Mouse (Mus musculus): ENCODE measurements around the gene Pde4b.

The Pde4b gene

DNA sequence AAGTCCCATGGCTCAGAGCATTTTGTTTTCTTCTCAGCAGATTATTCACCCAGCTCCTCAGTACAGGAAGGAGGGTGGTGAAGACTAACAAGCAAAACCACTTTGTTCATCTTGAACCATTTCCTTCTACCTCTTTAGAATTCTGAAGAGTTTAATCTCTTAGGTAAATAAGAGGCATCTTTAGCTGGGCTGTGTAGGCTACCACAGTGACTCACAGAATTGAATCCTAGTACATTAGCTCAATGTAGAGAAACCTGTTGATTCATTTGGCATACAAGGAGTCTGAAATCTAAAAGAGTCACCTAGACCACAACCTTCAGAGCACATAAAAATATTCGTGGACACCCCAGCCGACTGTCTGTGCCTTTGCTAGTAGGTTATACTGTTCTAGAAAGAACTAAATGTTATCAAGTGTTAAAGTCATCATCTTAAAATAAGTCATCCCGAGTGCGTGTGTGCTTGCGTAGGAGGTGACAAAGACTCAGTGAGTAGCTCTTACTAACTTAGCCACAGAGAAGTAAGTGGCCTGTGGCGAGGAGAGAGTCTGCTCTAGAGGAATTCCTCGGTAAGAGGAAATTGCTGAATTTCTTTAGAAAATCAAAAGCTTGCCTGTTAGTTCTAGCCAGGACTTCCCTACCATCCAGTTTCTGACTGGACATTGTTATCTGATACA lies 520.5 kb downstream of the Pde4b start:
- no peak for DNase-seq (ENCODE audit: low spot score in 2 of 2)

DNA sequence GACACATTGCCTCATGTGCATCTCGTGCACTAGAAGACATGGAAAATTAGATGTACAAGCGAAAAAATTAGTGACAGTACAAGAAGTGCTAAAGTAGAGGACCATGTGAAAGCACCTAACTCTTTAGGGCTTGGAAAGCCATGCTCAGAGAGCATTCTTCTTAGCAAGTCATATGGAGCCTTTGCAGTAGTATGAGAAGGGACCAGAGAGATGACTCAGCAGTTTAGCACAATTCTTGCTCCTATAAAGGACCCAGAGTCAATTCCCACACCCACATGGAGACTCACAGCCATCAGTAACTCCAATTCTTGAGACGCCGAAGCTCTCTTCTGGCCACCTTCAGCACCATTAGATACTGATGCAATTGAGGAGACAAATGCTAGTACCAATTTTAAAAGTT lies 525.3 kb downstream of the Pde4b start:
- DNase-seq (ENCODE audit: low spot score in 2 of 2): no peak

DNA sequence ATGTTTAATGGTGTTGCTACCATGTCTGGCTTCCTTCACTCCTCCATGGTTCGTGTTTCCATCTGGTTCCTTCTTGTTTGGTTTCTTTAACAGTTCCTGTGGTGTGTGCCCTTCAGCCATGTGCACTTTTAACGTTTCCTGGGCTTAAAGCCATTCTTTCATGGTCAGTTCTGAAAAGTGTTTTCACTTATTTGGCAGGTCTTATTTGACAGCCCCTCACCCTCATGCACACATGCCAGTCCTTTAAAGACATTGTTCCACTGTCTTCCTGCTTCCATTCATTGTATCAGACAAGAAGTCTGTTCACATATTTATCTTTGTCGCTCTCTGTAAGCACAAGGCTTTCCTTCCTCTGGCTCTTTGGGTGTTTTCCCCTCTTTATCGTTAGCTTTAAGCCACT lies 530.4 kb downstream of the Pde4b start:
- no peak for DNase-seq (ENCODE audit: low spot score in 2 of 2)

DNA sequence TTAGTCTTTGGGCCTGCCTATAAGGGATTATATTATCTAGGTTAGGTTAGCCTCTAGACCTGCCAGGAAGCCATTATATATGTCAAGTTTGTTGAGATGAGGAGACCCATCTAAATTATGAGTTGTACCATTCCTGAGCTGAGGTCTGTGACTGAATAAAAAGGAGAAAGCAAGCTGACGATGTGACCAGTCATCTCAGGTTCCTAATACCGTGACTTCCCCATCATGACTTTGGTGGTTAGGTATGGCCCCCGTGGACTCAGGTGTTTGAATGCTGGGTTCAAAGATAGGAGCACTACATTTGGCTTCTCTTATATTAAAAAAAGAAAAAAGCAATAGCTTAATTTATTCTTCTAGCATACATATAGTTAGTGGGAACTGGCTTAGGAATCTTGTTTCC lies 531.3 kb downstream of the Pde4b start:
- no peak for DNase-seq (ENCODE audit: low spot score in 2 of 2)

DNA sequence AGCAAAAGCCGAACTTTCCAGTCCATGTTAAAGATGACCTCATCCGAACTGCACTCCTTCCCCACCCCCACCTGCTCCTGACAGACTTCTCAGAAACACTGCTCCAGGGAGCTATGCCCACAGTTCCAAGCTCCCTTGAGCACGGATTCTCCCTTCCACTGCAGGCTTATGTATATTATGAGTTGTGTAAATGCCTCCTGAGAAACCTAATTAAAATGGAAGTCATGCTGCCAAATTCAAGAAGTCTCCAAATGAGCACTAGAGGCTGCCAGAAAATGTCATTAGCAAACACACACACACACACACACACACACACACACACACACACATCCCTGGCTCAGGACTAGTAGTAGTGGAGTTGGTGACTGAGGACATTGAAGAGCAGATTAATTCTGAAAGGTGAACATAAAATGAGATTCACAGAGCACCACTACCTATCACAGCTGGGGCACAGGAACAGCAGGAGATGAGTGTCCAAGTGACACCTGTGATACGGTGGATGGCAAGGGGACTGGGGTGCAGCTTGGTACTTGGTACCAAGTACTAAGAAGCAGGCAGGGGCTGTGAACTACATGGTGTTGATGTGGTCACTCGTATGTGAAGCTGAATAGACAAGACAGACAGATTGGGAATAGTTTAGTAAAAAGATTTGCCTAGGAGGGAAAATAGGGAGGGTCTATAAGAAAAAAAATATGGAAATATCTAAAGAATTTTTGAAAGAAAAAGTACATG lies 533.0 kb downstream of the Pde4b start:
- DNase-seq (ENCODE audit: low spot score in 2 of 2): no peak

DNA sequence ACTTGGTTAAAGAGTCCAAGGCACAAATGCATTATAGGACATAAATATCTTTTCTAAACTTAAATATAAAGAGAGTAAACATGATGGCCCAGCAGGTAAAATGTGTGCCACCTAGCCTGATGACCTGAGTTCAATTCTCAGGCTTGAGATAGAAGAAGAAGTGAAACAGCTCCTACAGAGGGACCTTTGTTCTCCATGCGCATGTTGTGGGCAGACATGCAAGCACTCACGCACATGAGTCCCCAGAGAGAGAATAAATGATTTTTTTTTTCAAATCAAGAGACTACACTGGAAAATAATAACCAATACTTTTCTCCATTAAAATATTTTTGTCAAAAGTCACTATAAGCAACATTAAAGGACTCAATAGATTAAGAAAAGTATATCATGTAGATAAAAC lies 533.8 kb downstream of the Pde4b start:
- DNase-seq (ENCODE audit: low spot score in 2 of 2): no peak

DNA sequence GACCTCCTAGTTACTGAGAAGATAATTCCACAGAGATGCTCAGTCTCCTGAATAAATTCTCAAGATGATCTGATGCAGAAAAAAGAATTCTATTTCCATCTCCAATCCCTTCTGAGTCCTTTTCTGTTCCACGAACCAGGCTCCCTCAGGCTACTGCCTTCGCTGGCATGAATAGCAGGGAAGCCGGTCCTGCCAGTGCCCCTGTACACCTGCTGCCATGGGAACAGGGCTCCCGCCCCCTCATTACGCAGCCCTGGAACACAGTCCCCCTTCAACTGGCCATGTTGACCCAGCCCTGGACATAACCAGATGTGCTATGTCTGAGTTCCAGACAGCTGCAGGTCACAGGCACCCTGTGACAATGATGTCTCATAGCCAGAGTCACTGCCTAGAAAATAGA lies 535.6 kb downstream of the Pde4b start:
- DNase-seq (ENCODE audit: low spot score in 2 of 2): no peak

DNA sequence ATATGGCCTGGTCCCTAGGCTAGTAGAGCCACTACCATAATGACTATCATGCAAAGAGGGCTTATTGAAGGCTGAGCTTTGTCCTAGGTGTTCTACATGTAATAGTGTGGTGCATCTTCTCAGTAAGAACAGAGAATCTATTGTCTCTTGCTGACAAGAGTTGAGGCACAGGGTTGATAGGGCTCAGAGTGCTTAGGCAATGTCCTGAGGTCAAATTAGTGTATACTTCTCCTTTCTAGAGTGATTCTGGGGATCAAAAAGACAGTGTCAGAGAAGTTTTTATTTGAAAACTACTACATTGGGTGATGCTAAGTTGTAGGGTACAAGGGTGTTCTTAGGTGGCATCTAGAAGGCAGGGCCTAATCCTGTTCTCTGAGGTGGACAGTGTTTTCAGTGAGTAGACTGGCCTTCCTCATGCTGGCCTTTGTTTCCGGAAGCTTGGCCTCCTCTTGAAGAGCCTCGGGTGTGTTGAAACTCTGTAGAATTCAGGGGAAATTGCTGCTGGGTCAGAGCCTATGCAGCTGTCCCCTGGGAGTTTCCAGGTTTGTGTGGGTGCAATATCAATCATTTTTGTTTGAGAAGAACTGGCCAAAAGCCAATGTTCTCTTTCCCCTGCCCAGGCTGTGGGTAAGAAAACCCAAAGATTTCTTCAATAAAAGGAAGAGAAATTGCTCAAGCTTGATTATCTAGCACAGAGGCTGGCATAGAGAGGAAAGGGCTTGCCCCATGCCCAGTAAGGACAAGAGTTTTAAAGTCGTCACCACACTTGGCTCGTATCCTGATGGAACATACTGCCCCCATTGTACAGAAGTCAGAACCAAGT lies 536.7 kb downstream of the Pde4b start:
- no peak for DNase-seq (ENCODE audit: low spot score in 2 of 2)

DNA sequence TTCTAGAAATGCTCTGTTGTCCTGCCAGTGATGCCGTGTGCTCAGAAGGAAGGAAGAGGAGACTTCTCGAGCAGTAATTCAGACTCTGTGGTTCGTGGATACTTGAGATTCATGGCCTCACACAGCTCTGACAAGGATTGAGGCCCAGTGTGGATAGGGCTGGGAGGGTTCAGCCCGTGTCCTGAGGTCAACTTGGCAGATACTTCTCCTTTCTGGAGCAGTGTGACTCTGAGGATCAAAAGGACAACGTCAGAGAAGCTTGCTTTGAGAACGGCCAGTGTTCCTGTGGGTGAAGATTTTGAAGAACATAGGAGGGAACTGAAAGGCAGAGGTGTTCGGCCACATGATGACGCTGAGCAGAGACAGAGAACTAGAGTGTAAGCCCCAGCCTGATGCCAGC lies 537.6 kb downstream of the Pde4b start:
- no peak for DNase-seq (ENCODE audit: low spot score in 2 of 2)

DNA sequence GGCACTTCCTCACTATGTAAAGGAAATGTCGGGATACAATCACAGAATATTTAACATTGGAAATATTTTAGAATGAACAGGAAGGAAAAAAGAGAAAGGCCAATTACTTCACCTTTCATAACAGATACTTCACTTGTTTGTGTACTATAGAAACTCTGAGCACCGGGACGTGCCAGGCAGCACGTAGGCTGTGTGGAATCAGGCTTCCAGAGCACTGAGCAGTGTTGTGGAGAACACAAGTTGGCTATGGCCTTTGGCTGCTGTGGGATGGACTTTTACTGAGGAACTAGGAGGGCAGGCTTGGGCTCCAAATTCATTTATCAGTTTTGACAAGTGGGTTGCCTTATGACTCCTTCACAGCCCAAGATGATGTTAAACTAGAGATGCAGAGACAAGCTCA lies 540.5 kb downstream of the Pde4b start:
- DNase-seq (ENCODE audit: low spot score in 2 of 2): no peak

DNA sequence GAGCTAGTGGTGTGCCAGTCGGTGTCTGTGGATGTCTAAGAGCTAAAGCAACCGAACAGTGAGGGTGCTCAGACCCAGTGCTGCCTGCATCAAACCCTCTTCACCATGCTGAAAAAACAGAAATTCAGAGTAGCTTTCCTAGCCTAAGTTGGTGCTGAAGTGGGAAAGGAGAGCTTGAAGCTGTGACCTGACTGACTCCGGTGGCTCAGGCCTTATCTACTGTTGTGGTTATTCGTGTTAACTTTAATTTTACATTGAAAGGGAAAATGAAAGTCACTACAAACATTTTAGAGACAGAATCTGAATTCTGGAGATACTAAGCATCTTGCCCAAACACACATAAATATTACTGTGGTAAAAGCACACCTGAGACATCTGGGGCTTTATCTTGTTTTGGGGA lies 542.3 kb downstream of the Pde4b start:
- DNase-seq (ENCODE audit: low spot score in 2 of 2): no peak

DNA sequence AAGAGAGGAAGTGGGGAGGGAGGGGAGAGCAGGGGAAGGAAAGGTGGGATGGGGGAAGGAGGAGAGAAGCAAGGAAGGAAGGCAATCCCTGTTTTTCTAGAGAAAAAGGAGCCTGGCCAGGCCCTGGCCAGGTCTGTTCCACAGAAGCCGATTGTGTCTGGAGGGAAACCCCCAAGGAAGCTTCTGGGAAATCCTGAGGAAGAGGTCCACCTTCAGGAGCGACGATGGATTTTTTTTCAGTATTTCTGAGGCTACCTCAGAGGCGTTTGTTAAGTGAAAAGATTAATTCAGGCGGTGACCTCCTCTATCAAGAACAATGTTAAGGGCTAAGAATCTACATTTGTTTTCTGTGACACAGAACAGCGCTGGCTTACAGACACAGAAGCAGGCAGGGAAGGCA lies 542.9 kb downstream of the Pde4b start:
- no peak for DNase-seq (ENCODE audit: low spot score in 2 of 2)

DNA sequence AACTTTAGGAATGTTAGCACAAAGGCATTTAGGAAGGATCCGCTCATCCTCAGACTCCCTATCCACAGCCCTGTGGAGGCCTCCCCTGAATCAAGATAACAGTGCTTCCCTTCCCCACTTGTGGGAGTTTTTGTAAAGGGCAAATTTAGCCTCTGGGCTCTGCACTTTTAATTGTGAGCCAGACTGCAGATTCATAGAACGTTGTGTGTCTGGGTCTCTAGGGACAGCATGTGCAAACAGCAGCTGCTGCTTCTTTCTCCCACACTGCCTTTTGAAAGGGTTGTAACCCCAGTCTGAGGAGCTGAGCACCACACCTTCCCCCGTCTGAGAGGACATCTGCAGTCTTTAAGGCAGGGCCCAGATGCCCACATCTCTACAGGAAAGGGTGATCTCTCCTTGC lies 544.3 kb downstream of the Pde4b start:
- no peak for DNase-seq (ENCODE audit: low spot score in 2 of 2)

DNA sequence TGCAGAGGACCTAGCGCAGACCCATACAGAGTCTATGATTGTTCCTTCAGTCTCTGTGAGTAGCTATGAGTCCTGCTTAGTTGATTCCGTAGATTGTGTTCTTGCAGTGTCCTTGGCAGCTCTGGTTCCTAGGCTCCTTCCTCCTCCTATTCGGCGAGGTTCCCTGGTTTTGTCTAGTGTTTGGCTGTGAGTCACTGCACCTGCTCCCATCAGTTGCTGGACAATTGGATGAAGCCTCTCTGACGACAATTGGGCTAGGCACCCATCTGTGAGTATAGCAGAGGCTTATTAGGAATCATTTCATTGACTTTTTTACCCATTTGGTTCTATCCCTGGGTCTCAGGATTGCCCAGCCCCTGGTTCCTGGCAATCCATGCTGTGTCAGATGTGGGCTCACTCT lies 545.9 kb downstream of the Pde4b start:
- DNase-seq (ENCODE audit: low spot score in 2 of 2): no peak

DNA sequence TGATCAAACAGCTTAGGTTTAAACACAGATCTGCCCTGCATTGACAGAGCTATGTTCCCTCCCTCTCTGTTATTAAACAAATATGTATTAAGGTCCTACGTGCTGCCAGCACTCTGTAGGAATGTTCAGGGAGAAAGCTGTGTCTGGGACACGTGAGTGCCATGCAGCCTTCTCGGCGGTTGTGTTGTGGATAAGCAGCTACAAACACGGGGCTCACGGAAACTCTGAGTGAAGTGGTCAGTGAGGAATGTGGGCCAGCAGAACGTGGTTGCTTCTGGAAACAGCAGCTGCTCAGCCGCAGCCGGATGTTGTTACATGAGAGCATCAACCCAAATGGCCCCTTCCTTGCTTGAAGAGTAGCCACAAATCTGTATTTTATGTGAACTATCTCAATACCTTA lies 547.9 kb downstream of the Pde4b start:
- no peak for DNase-seq (ENCODE audit: low spot score in 2 of 2)

DNA sequence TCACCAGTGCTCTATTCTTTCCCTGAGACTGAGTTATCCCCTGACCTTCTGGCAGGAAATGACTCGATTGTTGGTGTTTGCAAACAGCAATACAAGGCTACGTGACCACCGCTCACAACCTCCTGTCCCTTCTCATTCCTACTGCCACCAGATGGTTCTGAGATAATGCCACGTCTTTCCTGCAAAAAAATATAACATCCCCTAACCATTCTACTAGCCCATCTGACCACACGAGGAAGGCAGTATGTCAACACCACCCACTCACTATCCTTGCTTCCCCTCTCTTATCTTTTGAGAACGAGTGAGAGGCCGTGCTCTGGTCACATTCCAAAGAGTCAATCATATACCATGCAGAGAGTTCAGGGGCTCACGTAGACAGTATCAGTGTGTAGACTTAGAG lies 548.6 kb downstream of the Pde4b start:
- DNase-seq (ENCODE audit: low spot score in 2 of 2): no peak

DNA sequence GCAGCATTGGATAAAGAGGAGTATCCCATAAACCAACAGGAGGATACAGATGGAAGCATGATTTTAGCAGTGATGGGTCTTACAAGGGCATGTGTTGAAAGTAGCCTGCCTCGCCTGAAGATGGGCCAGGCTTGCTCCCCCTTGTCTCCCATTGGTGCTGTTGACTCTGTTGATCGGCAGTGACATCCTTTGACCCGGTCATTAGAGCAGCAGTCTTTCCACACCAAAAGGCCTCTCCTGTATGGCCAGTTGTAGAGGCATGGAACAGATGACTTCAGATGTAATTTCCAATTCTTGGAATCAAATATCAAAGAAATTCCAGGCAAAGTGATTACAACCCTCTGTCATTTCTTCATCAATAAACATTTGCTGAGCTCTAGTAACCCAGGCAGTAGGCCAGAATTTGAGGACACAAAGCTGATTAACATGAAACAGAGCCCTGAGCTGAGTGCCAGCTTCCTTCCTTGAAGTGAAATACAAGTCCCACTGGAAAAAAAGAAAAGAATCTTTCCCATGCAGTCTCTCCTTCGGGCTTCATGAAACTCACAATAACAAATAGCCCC lies 550.1 kb downstream of the Pde4b start:
- no peak for DNase-seq (ENCODE audit: low spot score in 2 of 2)

DNA sequence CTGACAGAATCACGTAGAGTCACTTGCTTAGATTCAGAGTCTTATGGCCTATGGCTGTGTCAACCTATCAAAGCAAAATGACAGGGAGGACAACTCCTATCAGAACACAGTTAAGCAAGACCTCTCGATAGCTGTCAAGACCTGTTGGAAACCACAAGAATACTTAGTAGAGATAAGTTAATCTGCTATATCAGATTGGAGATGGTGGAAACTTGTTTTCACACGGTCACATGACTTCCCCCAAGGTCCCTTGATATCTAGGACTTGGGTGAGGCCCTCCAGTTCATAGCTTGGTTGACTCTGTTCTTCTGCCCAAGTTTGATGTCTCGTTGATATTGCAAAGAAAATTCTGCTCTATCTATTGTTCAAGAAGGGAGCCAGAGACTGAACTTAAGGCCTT lies 553.6 kb downstream of the Pde4b start:
- DNase-seq (ENCODE audit: low spot score in 2 of 2): no peak

DNA sequence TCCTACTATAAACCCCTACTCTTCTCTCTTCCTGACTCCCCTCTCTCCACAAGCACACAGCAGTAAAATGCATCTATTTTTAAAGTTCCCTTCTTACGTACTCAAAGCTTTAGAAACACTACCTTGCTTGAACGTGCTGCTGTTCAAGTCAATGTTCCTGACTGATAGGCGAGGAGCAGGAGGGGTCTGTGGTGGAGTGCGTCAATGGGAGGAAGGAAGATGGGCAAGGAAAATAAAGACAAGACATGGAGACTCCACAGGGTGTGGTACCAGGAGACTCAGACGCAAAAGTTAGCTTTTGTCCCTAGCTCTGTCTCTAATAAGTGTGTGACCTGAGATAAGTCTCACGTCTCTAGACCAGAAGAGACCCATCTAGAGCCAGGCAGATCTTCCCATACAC lies 556.7 kb downstream of the Pde4b start:
- no peak for DNase-seq (ENCODE audit: low spot score in 2 of 2)

DNA sequence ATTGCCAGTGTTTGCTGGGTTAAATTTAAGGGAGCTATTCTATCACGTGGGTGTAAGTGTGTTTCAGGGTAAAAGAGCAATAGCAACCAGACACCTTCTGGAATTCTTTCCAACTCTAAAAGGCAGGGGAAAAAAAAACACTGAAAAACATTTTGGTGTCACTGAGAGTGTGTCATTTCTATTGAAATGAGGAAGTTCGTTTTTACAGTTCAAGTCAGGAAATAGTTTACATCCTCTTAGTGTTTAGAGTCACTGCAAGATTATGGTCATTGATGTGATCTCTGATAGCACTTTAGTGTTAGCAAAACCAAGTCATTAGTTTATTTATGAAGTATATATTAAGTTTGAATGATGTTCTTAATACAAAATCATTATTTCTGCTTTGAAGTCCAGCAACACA lies 559.7 kb downstream of the Pde4b start:
- no peak for DNase-seq (ENCODE audit: low spot score in 2 of 2)

DNA sequence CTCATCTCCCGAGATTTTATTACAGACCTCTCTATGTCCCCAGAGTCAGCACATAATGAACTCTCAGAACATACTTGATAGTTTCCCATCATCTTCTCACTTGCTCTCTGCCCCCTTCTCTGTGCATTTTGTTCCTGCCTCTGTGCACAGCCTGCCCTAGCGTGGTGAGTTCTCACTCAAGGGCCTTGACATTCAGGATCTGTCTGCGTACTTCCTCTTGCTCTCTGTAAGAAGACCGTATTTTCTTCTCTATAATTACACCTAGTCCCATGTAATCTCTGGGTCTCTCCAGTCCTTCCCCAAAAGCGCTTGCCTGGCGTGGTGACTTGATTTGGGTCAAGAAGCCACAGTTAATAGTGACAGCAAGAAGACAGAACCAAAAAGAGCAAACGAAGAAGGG lies 568.0 kb downstream of the Pde4b start:
- DNase-seq (ENCODE audit: low spot score in 2 of 2): no peak

DNA sequence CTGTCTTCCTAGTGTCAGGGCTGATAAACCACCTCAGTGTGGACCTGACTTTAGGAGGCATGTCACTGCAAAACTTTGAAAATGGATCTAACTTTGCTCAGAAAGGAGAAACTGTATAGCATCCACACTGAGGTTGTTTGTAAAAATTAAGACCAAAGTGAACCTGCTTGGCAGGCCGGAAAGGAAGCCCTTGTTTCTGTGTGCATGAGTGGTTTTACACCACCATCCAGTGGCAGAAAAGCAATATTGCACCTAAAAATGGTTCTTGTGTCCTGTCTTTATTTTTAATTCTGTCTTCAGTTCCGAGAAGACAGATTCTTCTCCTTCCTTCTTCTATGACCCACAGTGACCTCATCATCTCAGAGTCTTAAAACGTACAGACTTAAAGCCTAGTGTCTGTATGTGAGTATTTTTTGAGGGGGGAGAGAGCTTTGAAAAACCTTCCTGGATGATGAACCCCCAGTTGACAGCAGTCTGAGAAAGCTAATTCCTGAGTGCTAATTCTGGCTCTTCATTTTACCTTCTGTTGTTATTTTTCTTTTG lies 569.2 kb downstream of the Pde4b start:
- DNase-seq (ENCODE audit: low spot score in 2 of 2): no peak

Data from spleen, postnatal 14 days (tissue).